Comparison of ENCODE assay signal across 17 mouse cellular contexts in genomic region chr14:120500021-120500560, GRCm38 (mm10). TPM values are rescaled to one million over a fixed set of nuclear protein-coding genes. Genes with fewer than 3 reads are reported as not detected.
DNase-seq lines count a peak whose midpoint lies in the region; ATAC-seq lines count a peak whose summit lies in the region.
"Had no signal": no experiment of that assay in that cellular context is flagged by ENCODE, and none has a peak within 500 bp of the region (broad histone marks: within the 10 kb centered on the region; RNA-seq: fewer than 3 reads in every experiment).

No protein-coding gene starts in this region.

- no peaks in the 10 kb centered on the region for H3K27me3 ChIP-seq in forebrain, embryonic 13.5 days
- H3K27me3 ChIP-seq in forebrain, embryonic 12.5 days: no peaks in the 10 kb centered on the region
- H3K27me3 ChIP-seq: embryonic facial prominence, embryonic 15.5 days; intestine, embryonic 15.5 days; midbrain, embryonic 12.5 days had no signal

- no peak overlapping the region for H3K4me2 ChIP-seq in forebrain, embryonic 13.5 days
- no peak overlapping the region for H3K4me2 ChIP-seq in forebrain, embryonic 12.5 days
- H3K4me2 ChIP-seq: embryonic facial prominence, embryonic 15.5 days; intestine, embryonic 15.5 days; midbrain, embryonic 12.5 days had no signal

- peaks cover 12% of the 10 kb centered on the region for H3K36me3 ChIP-seq in forebrain, embryonic 13.5 days (ENCODE audit: poor library complexity, severe bottlenecking)
- H3K36me3 ChIP-seq in forebrain, embryonic 12.5 days (replicated peaks): peaks cover 7% of the 10 kb centered on the region
- H3K36me3 ChIP-seq: intestine, embryonic 15.5 days had no signal

- DNase-seq in left cerebral cortex, adult 18-20 months (ENCODE audit: low spot score in 2 of 2): peak; percentile 41 to 54
- DNase-seq in left cerebral cortex, postnatal 10 days (ENCODE audit: extremely low spot score in 1 of 2, low spot score in 2 of 2): no peak
- peak; percentile 61 for DNase-seq in Muller cell, postnatal 12 days (ENCODE audit: inconsistent ontology term)
- DNase-seq in cerebellum, postnatal 10 days: peak; percentile 22 to 45
- DNase-seq in T-cell, adult 2 months (ENCODE audit: low spot score): no peak
- no peak for DNase-seq in right cerebral cortex, postnatal 4 days
- DNase-seq: adrenal gland, postnatal 36 days; forebrain, postnatal 0 days; heart, adult 2 months; heart, postnatal 36 days; kidney, postnatal 14 days; liver, postnatal 0 days had no signal

- H3K9me3 ChIP-seq in forebrain, embryonic 13.5 days (replicated peaks): no peaks in the 10 kb centered on the region
- H3K9me3 ChIP-seq in forebrain, embryonic 12.5 days: no peaks in the 10 kb centered on the region
- H3K9me3 ChIP-seq: embryonic facial prominence, embryonic 15.5 days; intestine, embryonic 15.5 days; midbrain, embryonic 12.5 days had no signal

- ATAC-seq in forebrain, embryonic 13.5 days: 0 out of 2 replicates have a peak, but pooled peaks have one; percentile 11
- ATAC-seq in forebrain, embryonic 12.5 days (ENCODE audit: low FRiP score): no peak
- ATAC-seq: forebrain, postnatal 0 days; intestine, embryonic 15.5 days; liver, postnatal 0 days had no signal

- 83% methylated on average over 12 of the region's 12 CpGs for WGBS in forebrain, embryonic 13.5 days
- 85% methylated on average over 12 of the region's 12 CpGs for WGBS in forebrain, embryonic 12.5 days

- H3K9ac ChIP-seq in forebrain, embryonic 13.5 days: no peak overlapping the region
- H3K9ac ChIP-seq in forebrain, embryonic 12.5 days: no peak overlapping the region
- H3K9ac ChIP-seq: embryonic facial prominence, embryonic 15.5 days; forebrain, postnatal 0 days; intestine, embryonic 15.5 days; liver, postnatal 0 days; midbrain, embryonic 12.5 days had no signal

- H3K4me3 ChIP-seq in forebrain, embryonic 13.5 days: no peak overlapping the region
- H3K4me3 ChIP-seq in forebrain, embryonic 12.5 days (replicated peaks): no peak overlapping the region
- H3K4me3 ChIP-seq: embryonic facial prominence, embryonic 15.5 days; heart, adult 2 months; intestine, embryonic 15.5 days; midbrain, embryonic 12.5 days had no signal

- peaks cover 7% of the 10 kb centered on the region; the same call in 1 of the 2 replicates for H3K4me1 ChIP-seq in forebrain, embryonic 13.5 days
- H3K4me1 ChIP-seq in forebrain, embryonic 12.5 days: no peaks in the 10 kb centered on the region

- H3K27ac ChIP-seq in forebrain, embryonic 13.5 days: no peak overlapping the region
- H3K27ac ChIP-seq in forebrain, embryonic 12.5 days: no peak overlapping the region
- H3K27ac ChIP-seq: embryonic facial prominence, embryonic 15.5 days; heart, adult 2 months; intestine, embryonic 15.5 days; midbrain, embryonic 12.5 days had no signal

- intact Hi-C loops in left cerebral cortex, postnatal 10 days (cut with DNase I): no loop called here

RNA-seq across cellular contexts. Expression of gene Rap2a, which starts 21.8 kb away (rescaled TPM):
- 8.6 and 9.7 TPM in 2 replicates for polyA plus RNA-seq in forebrain, embryonic 13.5 days (2015; fragmentation: Nextera tagmentation; extraction: Ambion mirVana)
- 16.5 and 21.4 TPM in 2 replicates for polyA plus RNA-seq in forebrain, embryonic 12.5 days (2016; fragmentation: Nextera tagmentation; extraction: Ambion mirVana)
- 10 to 100 TPM; 77.4 to 92.7 TPM for total RNA-seq in left cerebral cortex, adult 18-20 months (2021)
- 100 to 1,000 TPM in 1 of 2 experiments, 10 to 100 TPM in 1; 97.7 to 100 TPM for total RNA-seq in left cerebral cortex, postnatal 10 days (2021)

Comparison
In these comparisons a context has a peak if more than half of its experiments do, and no peak if none do; other contexts are left out.
1. DNase-seq: peak in left cerebral cortex, adult 18-20 months (2 of 2), Muller cell, postnatal 12 days (single experiment) and cerebellum, postnatal 10 days (2 of 2); none in left cerebral cortex, postnatal 10 days (0 of 2), T-cell, adult 2 months (single experiment) and right cerebral cortex, postnatal 4 days (single experiment).